Mouse (Mus musculus): ENCODE results near the gene Zfp189. TPM values are rescaled to one million over a fixed set of nuclear protein-coding genes. Genes with fewer than 3 reads are reported as not detected.
A peak's percentile ranks its signal among the peaks of the same experiment; 100 is the strongest.
"Not testable (repeated sequence)": the region's sequence is repeated elsewhere in the genome, so short reads cannot be mapped to it uniquely, and the experiment has no call there.

The Zfp189 gene
- polyA plus RNA-seq, 1 experiment from 2014 or later, result 2.1 TPM

DNA sequence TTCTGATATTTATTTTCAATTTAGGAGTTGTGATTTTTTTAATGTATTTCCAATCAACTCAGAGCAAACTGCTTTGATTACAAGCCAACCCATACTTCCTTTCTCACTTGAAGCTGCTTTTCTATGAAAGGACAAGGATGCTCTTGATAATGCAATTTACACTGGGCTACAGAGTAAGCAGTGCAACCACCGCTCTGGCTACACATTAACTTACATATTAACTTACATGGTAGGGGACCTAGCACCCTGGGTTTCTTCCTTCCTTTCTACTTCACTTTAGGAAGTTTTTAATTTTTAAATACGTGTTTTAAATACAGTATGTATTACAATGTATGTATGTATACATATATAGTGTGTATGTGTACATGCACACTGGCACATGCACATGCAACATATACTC is 11.8 kb upstream of the Zfp189 start:
- Histone ChIP-seq H3K4me1 (replicated peaks; ENCODE audit: control insufficient read depth, insufficient read depth) (no peaks in the 10 kb centered on the region), H3K9ac (ENCODE audit: low read length) (no peak overlapping the region), H3K27me3 (ENCODE audit: control insufficient read depth, insufficient read depth, low read length) (no peaks in the 10 kb centered on the region), H3K4me2 (replicated peaks; ENCODE audit: low read depth) (no peak overlapping the region), H3K36me3 (ENCODE audit: control insufficient read depth, insufficient read depth, low read length) (peaks cover 7% of the 10 kb centered on the region; the same call in 1 of the 2 replicates), H3K4me3 (ENCODE audit: low read depth, low read length) (no peak overlapping the region), H3K27ac (replicated peaks) (no peak overlapping the region), H3K9me3 (ENCODE audit: control insufficient read depth, low read length) (no peaks in the 10 kb centered on the region)
- TF ChIP-seq EP300 (optimal IDR thresholded peaks at IDR 0.05), result no peak
- no peak for TF ChIP-seq CTCF (IDR thresholded peaks at IDR 0.05; ENCODE audit: low read depth)
- ATAC-seq (ENCODE audit: low FRiP score, low TSS enrichment) (peak; percentile 38; the same call in 1 of the 2 replicates), DNase-seq (ENCODE audit: low spot score) (no peak)
- 62% methylated on average over 2 of the region's 2 CpGs for WGBS

GRCm38 (mm10) chr4:49510236-49510835 is 10.6 kb upstream of the Zfp189 start:
- H3K9me3 ChIP-seq (ENCODE audit: control insufficient read depth, low read length); H3K4me2 ChIP-seq (replicated peaks; ENCODE audit: low read depth); DNase-seq (ENCODE audit: low spot score); H3K9ac ChIP-seq (ENCODE audit: low read length); H3K27me3 ChIP-seq (ENCODE audit: control insufficient read depth, insufficient read depth, low read length); H3K4me1 ChIP-seq (replicated peaks; ENCODE audit: control insufficient read depth, insufficient read depth); H3K36me3 ChIP-seq (ENCODE audit: control insufficient read depth, insufficient read depth, low read length); H3K27ac ChIP-seq (replicated peaks); H3K4me3 ChIP-seq (ENCODE audit: low read depth, low read length): not testable (repeated sequence)
- ATAC-seq (ENCODE audit: low FRiP score, low TSS enrichment), result 0 out of 2 replicates have a peak, but pooled peaks have one; percentile 14
- 55% methylated on average over 1 of the region's 1 CpGs for WGBS

DNA sequence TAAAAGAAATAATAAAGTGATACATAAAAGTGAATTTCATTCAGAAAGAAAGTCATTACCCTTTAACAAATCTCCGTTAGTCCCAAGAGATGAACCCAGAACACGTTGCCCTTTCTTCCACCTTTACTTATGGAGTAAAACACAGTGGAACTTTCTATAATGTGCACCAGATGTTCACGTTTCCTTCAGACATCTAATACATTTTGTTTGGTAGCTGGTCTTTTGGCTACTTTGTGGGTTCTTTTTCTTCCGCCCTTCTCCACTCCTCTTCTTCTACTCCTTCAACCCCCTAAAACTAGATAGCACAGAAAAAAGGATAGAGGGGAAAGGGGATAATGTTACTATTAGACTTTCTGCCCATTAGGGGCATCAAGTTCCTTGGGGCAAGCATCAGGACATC is 8.3 kb upstream of the Zfp189 start:
- Histone ChIP-seq H3K9ac (ENCODE audit: low read length) (no peak overlapping the region), H3K36me3 (ENCODE audit: control insufficient read depth, insufficient read depth, low read length) (peaks cover 7% of the 10 kb centered on the region; the same call in 1 of the 2 replicates), H3K9me3 (ENCODE audit: control insufficient read depth, low read length) (no peaks in the 10 kb centered on the region), H3K27ac (replicated peaks) (no peak overlapping the region), H3K27me3 (ENCODE audit: control insufficient read depth, insufficient read depth, low read length) (no peaks in the 10 kb centered on the region), H3K4me2 (replicated peaks; ENCODE audit: low read depth) (no peak overlapping the region), H3K4me3 (ENCODE audit: low read depth, low read length) (no peak overlapping the region), H3K4me1 (replicated peaks; ENCODE audit: control insufficient read depth, insufficient read depth) (no peaks in the 10 kb centered on the region)
- ATAC-seq (ENCODE audit: low FRiP score, low TSS enrichment) (no peak), DNase-seq (ENCODE audit: low spot score) (no peak)
- WGBS, result 93% methylated on average over 4 of the region's 4 CpGs
- TF ChIP-seq EP300 (optimal IDR thresholded peaks at IDR 0.05) (no peak), CTCF (IDR thresholded peaks at IDR 0.05; ENCODE audit: low read depth) (no peak)

GRCm38 (mm10) chr4:49514441-49514840 is 6.5 kb upstream of the Zfp189 start:
- Histone ChIP-seq H3K27me3 (ENCODE audit: control insufficient read depth, insufficient read depth, low read length) (no peaks in the 10 kb centered on the region), H3K36me3 (ENCODE audit: control insufficient read depth, insufficient read depth, low read length) (peaks cover 7% of the 10 kb centered on the region; the same call in 1 of the 2 replicates), H3K9me3 (ENCODE audit: control insufficient read depth, low read length) (no peaks in the 10 kb centered on the region), H3K4me1 (replicated peaks; ENCODE audit: control insufficient read depth, insufficient read depth) (no peaks in the 10 kb centered on the region), H3K4me3 (ENCODE audit: low read depth, low read length) (no peak overlapping the region), H3K9ac (ENCODE audit: low read length) (no peak overlapping the region), H3K4me2 (replicated peaks; ENCODE audit: low read depth) (no peak overlapping the region), H3K27ac (replicated peaks) (no peak overlapping the region)
- ATAC-seq (ENCODE audit: low FRiP score, low TSS enrichment) (no peak), DNase-seq (ENCODE audit: low spot score) (no peak)
- TF ChIP-seq EP300 (optimal IDR thresholded peaks at IDR 0.05) (no peak), CTCF (IDR thresholded peaks at IDR 0.05; ENCODE audit: low read depth) (no peak)
- WGBS, result 96% methylated on average over 6 of the region's 6 CpGs

- no peak for ATAC-seq (ENCODE audit: low FRiP score, low TSS enrichment)
- Histone ChIP-seq H3K9me3 (ENCODE audit: control insufficient read depth, low read length) (no peaks in the 10 kb centered on the region), H3K4me2 (replicated peaks; ENCODE audit: low read depth) (no peak overlapping the region; the same call in 1 of the 2 replicates), H3K4me1 (replicated peaks; ENCODE audit: control insufficient read depth, insufficient read depth) (no peaks in the 10 kb centered on the region), H3K9ac (ENCODE audit: low read length) (no peak overlapping the region), H3K4me3 (ENCODE audit: low read depth, low read length) (0 out of 2 replicates have a peak overlapping the region, but pooled peaks have one; percentile 10), H3K27me3 (ENCODE audit: control insufficient read depth, insufficient read depth, low read length) (no peaks in the 10 kb centered on the region), H3K36me3 (ENCODE audit: control insufficient read depth, insufficient read depth, low read length) (no peaks in the 10 kb centered on the region), H3K27ac (replicated peaks) (no peak overlapping the region)
- TF ChIP-seq CTCF (IDR thresholded peaks at IDR 0.05; ENCODE audit: low read depth) (peak; percentile 42), EP300 (optimal IDR thresholded peaks at IDR 0.05) (no peak)
- no peak for DNase-seq (ENCODE audit: low spot score)
- WGBS, result 79% methylated on average over 5 of the region's 5 CpGs
Measured at GRCm38 (mm10) chr4:49519476-49519875, 1.5 kb upstream of the Zfp189 start.

GRCm38 (mm10) chr4:49521346-49521745 is 370 bp downstream of the Zfp189 start:
- no peaks in the 10 kb centered on the region for H3K9me3 ChIP-seq (ENCODE audit: control insufficient read depth, low read length)
- peak overlapping the region; percentile 81 for H3K4me2 ChIP-seq (replicated peaks; ENCODE audit: low read depth)
- TF ChIP-seq CTCF (IDR thresholded peaks at IDR 0.05; ENCODE audit: low read depth), result peak; percentile 26; the same call in 1 of the 2 replicates
- TF ChIP-seq EP300 (optimal IDR thresholded peaks at IDR 0.05), result no peak
- ATAC-seq (ENCODE audit: low FRiP score, low TSS enrichment) (no peak; the same call in 1 of the 2 replicates), DNase-seq (ENCODE audit: low spot score) (no peak)
- peak overlapping the region; percentile 72 for H3K4me3 ChIP-seq (ENCODE audit: low read depth, low read length)
- no peaks in the 10 kb centered on the region for H3K27me3 ChIP-seq (ENCODE audit: control insufficient read depth, insufficient read depth, low read length)
- no peak overlapping the region for H3K27ac ChIP-seq (replicated peaks)
- no peaks in the 10 kb centered on the region for H3K36me3 ChIP-seq (ENCODE audit: control insufficient read depth, insufficient read depth, low read length)
- WGBS, result under 1% methylated on average over 17 of the region's 17 CpGs
- H3K9ac ChIP-seq (ENCODE audit: low read length), result peak overlapping the region; percentile 71
- H3K4me1 ChIP-seq (replicated peaks; ENCODE audit: control insufficient read depth, insufficient read depth), result no peaks in the 10 kb centered on the region
